Mouse (Mus musculus) testis, adult 2 months (tissue): ENCODE results near the gene Rxrb. TPM values are rescaled to one million over a fixed set of nuclear protein-coding genes. Genes with fewer than 3 reads are reported as not detected.

Experiments used
- H3K27ac ChIP-seq: fragments of 200-500 bp; 2 replicates; pipeline ENCODE4 v1.5.1; 2012; ENCODE audit warnings: low read depth, low read length; ENCODE audit not compliant: control insufficient read depth, insufficient read depth
- H3K27me3 ChIP-seq: fragments of 200-500 bp; 2 replicates; pipeline ENCODE4 v1.6.1; 2012; ENCODE audit warnings: mild to moderate bottlenecking, low read length, moderate library complexity; ENCODE audit not compliant: control insufficient read depth, insufficient read depth
- H3K36me3 ChIP-seq: fragments of 200-500 bp; 2 replicates; pipeline ENCODE4 v1.6.1; 2012; ENCODE audit warnings: mild to moderate bottlenecking, low read length; ENCODE audit not compliant: control insufficient read depth, insufficient read depth
- H3K4me1 ChIP-seq: fragments of 200-500 bp; 2 replicates; pipeline ENCODE4 v1.6.1; 2012; ENCODE audit warnings: low read length; ENCODE audit not compliant: control insufficient read depth, insufficient read depth
- H3K4me3 ChIP-seq: fragments of 200-500 bp; 2 replicates; pipeline ENCODE4 v1.5.1; 2012; ENCODE audit warnings: low read depth, mild to moderate bottlenecking, low read length, moderate library complexity, mixed read lengths; ENCODE audit not compliant: control insufficient read depth
- CTCF ChIP-seq: fragments of 200-500 bp; IDR thresholded peaks from 2 replicates; pipeline ENCODE4 v1.5.1; 2012; ENCODE audit warnings: low read depth, mild to moderate bottlenecking, inconsistent platforms, low read length, moderate library complexity; ENCODE audit not compliant: control insufficient read depth, insufficient read depth, insufficient replicate concordance
- POLR2A ChIP-seq: fragments of 200-500 bp; IDR thresholded peaks from 2 replicates; pipeline ENCODE4 v1.6.1; 2012; ENCODE audit warnings: low read depth, mild to moderate bottlenecking, inconsistent platforms, low read length, moderate library complexity; ENCODE audit not compliant: control insufficient read depth
- polyA plus RNA-seq: library from polyadenylated mRNA; depleted of rRNA; stranded (reverse); fragments of >200 nt; gene quantifications from 2 replicates; pipeline ENCODE4 v1.2.3, GENCODE M21; 2012; rRNA removed

Gene Rxrb
- polyA plus RNA-seq, 1 experiment = 25.5 TPM

DNA sequence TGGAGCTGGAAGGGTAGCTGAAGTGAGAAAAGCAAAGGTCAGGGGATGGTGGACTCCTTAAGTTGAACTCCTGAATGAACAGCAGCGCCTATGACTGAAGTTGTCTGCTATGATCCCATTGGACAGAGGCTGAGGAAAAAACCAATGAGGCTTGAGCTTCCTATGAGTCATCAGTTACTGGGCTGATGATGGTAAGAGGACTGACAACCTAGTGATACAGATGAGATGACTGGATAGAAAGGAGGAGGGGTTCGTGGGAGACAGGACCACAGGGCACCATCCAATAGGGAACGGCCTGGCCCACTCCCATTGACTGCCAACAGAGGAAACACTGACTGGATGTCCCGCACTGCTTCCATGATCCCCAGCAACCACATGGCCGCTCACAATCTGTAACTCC lies 48.0 kb downstream of the Rxrb start:
- no peaks in the 10 kb centered on the region for H3K27me3 ChIP-seq

GRCm38 (mm10) chr17:34083104-34083503 lies 51.5 kb downstream of the Rxrb start:
- H3K4me3 ChIP-seq = no peak overlapping the region
- no peak overlapping the region for H3K27ac ChIP-seq

More for the DNA sequence above, 48.0 kb downstream of the Rxrb start:
- no peak overlapping the region for H3K27ac ChIP-seq
- no peaks in the 10 kb centered on the region for H3K36me3 ChIP-seq
- H3K4me3 ChIP-seq = no peak overlapping the region
- peaks cover 3% of the 10 kb centered on the region for H3K4me1 ChIP-seq
- no peak for TF ChIP-seq POLR2A
- no peak for TF ChIP-seq CTCF

GRCm38 (mm10) chr17:34087386-34087785 lies 55.8 kb downstream of the Rxrb start:
- Histone ChIP-seq H3K4me1 (peaks cover 2% of the 10 kb centered on the region; the same call in 1 of the 2 replicates), H3K36me3 (no peaks in the 10 kb centered on the region), H3K27ac (no peak overlapping the region), H3K27me3 (no peaks in the 10 kb centered on the region), H3K4me3 (no peak overlapping the region)
- no peak for TF ChIP-seq POLR2A
- TF ChIP-seq CTCF = no peak

More at GRCm38 (mm10) chr17:34083104-34083503, 51.5 kb downstream of the Rxrb start:
- TF ChIP-seq CTCF = no peak
- TF ChIP-seq POLR2A = no peak
- H3K4me1 ChIP-seq = peaks cover 2% of the 10 kb centered on the region; the same call in 1 of the 2 replicates
- no peaks in the 10 kb centered on the region for H3K36me3 ChIP-seq
- H3K27me3 ChIP-seq = no peaks in the 10 kb centered on the region

Other genes starting within 250 kb of the Rxrb start
- 3.3 and 4.3 TPM in 2 replicates for gene Angptl4, start 250.0 kb upstream of the Rxrb start, polyA plus RNA-seq
- gene Kank3, start 221.3 kb upstream of the Rxrb start, polyA plus RNA-seq = 146 and 156 TPM in 2 replicates
- 716 and 819 TPM in 2 replicates for gene Rps28, start 207.2 kb upstream of the Rxrb start, polyA plus RNA-seq
- 601 and 663 TPM in 2 replicates for gene Ndufa7, start 207.2 kb upstream of the Rxrb start, polyA plus RNA-seq
- gene Cd320, start 188.7 kb upstream of the Rxrb start, polyA plus RNA-seq = 264 and 291 TPM in 2 replicates
- gene Gm7029, start 158.0 kb upstream of the Rxrb start, polyA plus RNA-seq = not detected in 2 replicates
- gene Kifc1, start 141.2 kb upstream of the Rxrb start, polyA plus RNA-seq = 7.7 and 8.6 TPM in 2 replicates
- not detected in 2 replicates for gene Platr17, start 126.7 kb upstream of the Rxrb start, polyA plus RNA-seq
- 157 and 183 TPM in 2 replicates for gene Daxx, start 122.4 kb upstream of the Rxrb start, polyA plus RNA-seq
- gene Tapbp, start 115.9 kb upstream of the Rxrb start, polyA plus RNA-seq = 71.7 and 80.8 TPM in 2 replicates
- 65.0 and 66.5 TPM in 2 replicates for gene Zbtb22, start 115.9 kb upstream of the Rxrb start, polyA plus RNA-seq
- gene Rgl2, start 102.3 kb upstream of the Rxrb start, polyA plus RNA-seq = 83.4 and 93.0 TPM in 2 replicates
- gene Pfdn6, start 91.5 kb upstream of the Rxrb start, polyA plus RNA-seq = 54.8 and 58.7 TPM in 2 replicates
- gene Wdr46, start 91.2 kb upstream of the Rxrb start, polyA plus RNA-seq = 25.1 and 25.4 TPM in 2 replicates
- 9.1 and 10.4 TPM in 2 replicates for gene B3galt4, start 80.3 kb upstream of the Rxrb start, polyA plus RNA-seq
- gene Vps52, start 76.0 kb upstream of the Rxrb start, polyA plus RNA-seq = 45.7 and 48.5 TPM in 2 replicates
- 212 and 239 TPM in 2 replicates for gene Rps18, start 75.8 kb upstream of the Rxrb start, polyA plus RNA-seq
- 276 and 298 TPM in 2 replicates for gene H2-K1, start 31.5 kb upstream of the Rxrb start, polyA plus RNA-seq
- gene Ring1, start 7.1 kb upstream of the Rxrb start, polyA plus RNA-seq = 27.8 and 31.4 TPM in 2 replicates
- 24.5 and 25.0 TPM in 2 replicates for gene H2-Ke6, start 3.8 kb upstream of the Rxrb start, polyA plus RNA-seq
- 33.4 and 36.3 TPM in 2 replicates for gene Slc39a7, start 130 bp upstream of the Rxrb start, polyA plus RNA-seq
- gene Col11a2, start 7.6 kb downstream of the Rxrb start, polyA plus RNA-seq = 2.4 and 2.8 TPM in 2 replicates
- gene H2-Oa, start 60.5 kb downstream of the Rxrb start, polyA plus RNA-seq = 0.10 and 0.22 TPM in 2 replicates
- 33.8 and 40.7 TPM in 2 replicates for gene H2-DMa, start 87.7 kb downstream of the Rxrb start, polyA plus RNA-seq
- 164 and 178 TPM in 2 replicates for gene Brd2, start 90.8 kb downstream of the Rxrb start, polyA plus RNA-seq
- gene H2-DMb2, start 111.5 kb downstream of the Rxrb start, polyA plus RNA-seq = 0.27 and 0.41 TPM in 2 replicates
- gene H2-DMb1, start 121.3 kb downstream of the Rxrb start, polyA plus RNA-seq = 8.0 and 9.5 TPM in 2 replicates
- 1.5 TPM in 2 replicates for gene Tap1, start 155.7 kb downstream of the Rxrb start, polyA plus RNA-seq
- gene Psmb9, start 156.0 kb downstream of the Rxrb start, polyA plus RNA-seq = 1.7 TPM in 2 replicates
- gene Psmb8, start 165.9 kb downstream of the Rxrb start, polyA plus RNA-seq = 2.0 and 2.3 TPM in 2 replicates
- 1.3 and 2.0 TPM in 2 replicates for gene Tap2, start 171.7 kb downstream of the Rxrb start, polyA plus RNA-seq
- 0.06 and 0.16 TPM in 2 replicates for gene H2-Ob, start 207.1 kb downstream of the Rxrb start, polyA plus RNA-seq
- 31.1 and 36.4 TPM in 2 replicates for gene H2-Ab1, start 225.9 kb downstream of the Rxrb start, polyA plus RNA-seq